Mouse (Mus musculus) hindbrain, embryonic 10.5 days (tissue): ENCODE data around the gene Ehd4. TPM values are rescaled to one million over a fixed set of nuclear protein-coding genes. Genes with fewer than 3 reads are reported as not detected.

ENCODE experiments used
- DNase-seq: peaks from one replicate; pipeline ENCODE4 v3.0.0-alpha.2; 2017; ENCODE audit warnings: low spot score
- H3K27ac ChIP-seq: fragments of 300-500 bp; sonication (generic); 2 replicates; pipeline ENCODE4 v1.5.1; 2016; ENCODE audit warnings: mild to moderate bottlenecking, moderate library complexity
- H3K27me3 ChIP-seq: fragments of 300-500 bp; sonication (generic); 2 replicates; pipeline ENCODE4 v1.6.1; 2016; ENCODE audit warnings: mild to moderate bottlenecking; ENCODE audit not compliant: poor library complexity, insufficient read depth, severe bottlenecking
- H3K36me3 ChIP-seq: fragments of 300-500 bp; sonication (generic); 2 replicates; pipeline ENCODE4 v1.6.1; 2016; ENCODE audit warnings: mild to moderate bottlenecking, moderate library complexity
- H3K4me1 ChIP-seq: fragments of 300-500 bp; sonication (generic); replicated peaks from 2 replicates; pipeline ENCODE4 v1.6.1; 2016; ENCODE audit warnings: mild to moderate bottlenecking
- H3K4me3 ChIP-seq: fragments of 300-500 bp; sonication (generic); 2 replicates; pipeline ENCODE4 v1.5.1; 2016; ENCODE audit warnings: mild to moderate bottlenecking, moderate library complexity
- H3K9me3 ChIP-seq: fragments of 300-500 bp; sonication (generic); 2 replicates; pipeline ENCODE4 v1.6.1; 2016; ENCODE audit warnings: mild to moderate bottlenecking, moderate library complexity
- WGBS: fragments of 180-500 bp; shearing (Covaris S2); methylation state at CpG from one replicate; pipeline ENCODE4 v1.1.7; 2016; 5-methylcytosine and 5-hydroxymethylcytosine counted together
- polyA plus RNA-seq: library from polyadenylated mRNA; unstranded; fragments of >200 nt; fragmentation: Nextera tagmentation; extraction: Ambion mirVana; gene quantifications from 2 replicates; pipeline ENCODE4 v1.2.1, GENCODE M21; 2016

The Ehd4 gene
- polyA plus RNA-seq, 1 experiment from 2014 or later, result 24.8 TPM

GRCm38 (mm10) chr2:120084593-120085361 is 69.6 kb downstream of the Ehd4 start:
- 81% methylated on average over 14 of the region's 14 CpGs for WGBS
- H3K9me3 ChIP-seq, result no peaks in the 10 kb centered on the region
- no peak overlapping the region for H3K4me3 ChIP-seq
- H3K27ac ChIP-seq, result no peak overlapping the region
- H3K36me3 ChIP-seq, result no peaks in the 10 kb centered on the region
- H3K4me1 ChIP-seq, result no peaks in the 10 kb centered on the region
- H3K27me3 ChIP-seq, result no peaks in the 10 kb centered on the region
- no peak for DNase-seq

- peaks cover 11% of the 10 kb centered on the region for H3K27me3 ChIP-seq
- 67% methylated on average over 2 of the region's 2 CpGs for WGBS
- no peaks in the 10 kb centered on the region for H3K36me3 ChIP-seq
- no peak for DNase-seq
- H3K4me3 ChIP-seq, result no peak overlapping the region
- no peak overlapping the region for H3K27ac ChIP-seq
- no peaks in the 10 kb centered on the region for H3K9me3 ChIP-seq
- H3K4me1 ChIP-seq, result no peaks in the 10 kb centered on the region
Observed at GRCm38 (mm10) chr2:120082416-120082815, 72.0 kb downstream of the Ehd4 start.

GRCm38 (mm10) chr2:120076076-120076705 is 78.2 kb downstream of the Ehd4 start:
- peak; percentile 67 for DNase-seq
- 1% methylated on average over 36 of the region's 36 CpGs for WGBS
- H3K27me3 ChIP-seq, result peaks cover 52% of the 10 kb centered on the region

GRCm38 (mm10) chr2:120074096-120074495 is 80.3 kb downstream of the Ehd4 start:
- H3K4me1 ChIP-seq, result peaks cover 24% of the 10 kb centered on the region
- H3K27me3 ChIP-seq, result peaks cover 56% of the 10 kb centered on the region
- no peak overlapping the region for H3K4me3 ChIP-seq
- no peaks in the 10 kb centered on the region for H3K36me3 ChIP-seq
- no peak overlapping the region for H3K27ac ChIP-seq
- H3K9me3 ChIP-seq, result no peaks in the 10 kb centered on the region
- no peak for DNase-seq
- WGBS, result 95% methylated on average over 4 of the region's 4 CpGs

More at GRCm38 (mm10) chr2:120076076-120076705, 78.2 kb downstream of the Ehd4 start:
- H3K4me3 ChIP-seq, result peak overlapping the region; percentile 52
- H3K4me1 ChIP-seq, result peaks cover 14% of the 10 kb centered on the region
- H3K9me3 ChIP-seq, result no peaks in the 10 kb centered on the region
- H3K36me3 ChIP-seq, result no peaks in the 10 kb centered on the region
- no peak overlapping the region for H3K27ac ChIP-seq

GRCm38 (mm10) chr2:120069466-120069990 is 84.9 kb downstream of the Ehd4 start:
- peaks cover 33% of the 10 kb centered on the region for H3K4me1 ChIP-seq
- no peak overlapping the region for H3K4me3 ChIP-seq
- H3K27ac ChIP-seq, result no peak overlapping the region
- DNase-seq, result no peak
- H3K9me3 ChIP-seq, result no peaks in the 10 kb centered on the region
- no peaks in the 10 kb centered on the region for H3K36me3 ChIP-seq
- peaks cover 16% of the 10 kb centered on the region for H3K27me3 ChIP-seq
- 66% methylated on average over 8 of the region's 8 CpGs for WGBS

GRCm38 (mm10) chr2:120068555-120069465 is 85.6 kb downstream of the Ehd4 start:
- H3K36me3 ChIP-seq, result no peaks in the 10 kb centered on the region
- DNase-seq, result peak; percentile 53
- H3K27me3 ChIP-seq, result peaks cover 9% of the 10 kb centered on the region
- peak overlapping the region; percentile 74 for H3K27ac ChIP-seq
- H3K4me3 ChIP-seq, result peak overlapping the region; percentile 11; the same call in 1 of the 2 replicates
- peaks cover 34% of the 10 kb centered on the region for H3K4me1 ChIP-seq
- WGBS, result 37% methylated on average over 16 of the region's 16 CpGs
- H3K9me3 ChIP-seq, result no peaks in the 10 kb centered on the region

GRCm38 (mm10) chr2:120066224-120066623 is 88.2 kb downstream of the Ehd4 start:
- Histone ChIP-seq H3K9me3 (no peaks in the 10 kb centered on the region), H3K27me3 (peaks cover 3% of the 10 kb centered on the region; the same call in 1 of the 2 replicates), H3K4me1 (peaks cover 46% of the 10 kb centered on the region), H3K36me3 (no peaks in the 10 kb centered on the region), H3K27ac (no peak overlapping the region), H3K4me3 (no peak overlapping the region)
- 91% methylated on average over 3 of the region's 3 CpGs for WGBS
- DNase-seq, result no peak

GRCm38 (mm10) chr2:120065243-120065642 is 89.2 kb downstream of the Ehd4 start:
- no peak overlapping the region for H3K27ac ChIP-seq
- 89% methylated on average over 10 of the region's 10 CpGs for WGBS
- no peaks in the 10 kb centered on the region for H3K9me3 ChIP-seq
- peaks cover under 1% of the 10 kb centered on the region; the same call in 1 of the 2 replicates for H3K27me3 ChIP-seq
- no peaks in the 10 kb centered on the region for H3K36me3 ChIP-seq
- H3K4me1 ChIP-seq, result peaks cover 50% of the 10 kb centered on the region
- no peak for DNase-seq
- no peak overlapping the region for H3K4me3 ChIP-seq

- H3K27me3 ChIP-seq, result no peaks in the 10 kb centered on the region; the same call in 1 of the 2 replicates
- DNase-seq, result no peak
- no peaks in the 10 kb centered on the region for H3K9me3 ChIP-seq
- H3K4me1 ChIP-seq, result peaks cover 55% of the 10 kb centered on the region
- H3K36me3 ChIP-seq, result no peaks in the 10 kb centered on the region
- H3K4me3 ChIP-seq, result no peak overlapping the region
- H3K27ac ChIP-seq, result no peak overlapping the region
- WGBS, result 83% methylated on average over 6 of the region's 6 CpGs
Observed at GRCm38 (mm10) chr2:120064639-120065038, 89.8 kb downstream of the Ehd4 start.

- H3K9me3 ChIP-seq, result no peaks in the 10 kb centered on the region
- H3K4me3 ChIP-seq, result no peak overlapping the region
- DNase-seq, result no peak
- H3K36me3 ChIP-seq, result no peaks in the 10 kb centered on the region
- 80% methylated on average over 8 of the region's 8 CpGs for WGBS
- H3K27ac ChIP-seq, result peak overlapping the region; percentile 29; the same call in 1 of the 2 replicates
- H3K4me1 ChIP-seq, result peaks cover 35% of the 10 kb centered on the region
- H3K27me3 ChIP-seq, result no peaks in the 10 kb centered on the region
Observed at GRCm38 (mm10) chr2:120062248-120062647, 92.2 kb downstream of the Ehd4 start.

- peaks cover 29% of the 10 kb centered on the region; the same call in 1 of the 2 replicates for H3K4me1 ChIP-seq
- 71% methylated on average over 9 of the region's 9 CpGs for WGBS
- DNase-seq, result no peak
- H3K4me3 ChIP-seq, result no peak overlapping the region
- no peaks in the 10 kb centered on the region for H3K36me3 ChIP-seq
- H3K9me3 ChIP-seq, result no peaks in the 10 kb centered on the region
- H3K27me3 ChIP-seq, result no peaks in the 10 kb centered on the region
- H3K27ac ChIP-seq, result no peak overlapping the region
Observed at GRCm38 (mm10) chr2:120060651-120061050, 93.8 kb downstream of the Ehd4 start.

- no peaks in the 10 kb centered on the region for H3K27me3 ChIP-seq
- WGBS, result 70% methylated on average over 6 of the region's 6 CpGs
- H3K9me3 ChIP-seq, result no peaks in the 10 kb centered on the region
- DNase-seq, result no peak
- no peak overlapping the region for H3K27ac ChIP-seq
- H3K4me3 ChIP-seq, result no peak overlapping the region
- H3K36me3 ChIP-seq, result no peaks in the 10 kb centered on the region
- H3K4me1 ChIP-seq, result peaks cover 29% of the 10 kb centered on the region; the same call in 1 of the 2 replicates
Observed at GRCm38 (mm10) chr2:120060190-120060589, 94.2 kb downstream of the Ehd4 start.
